Mouse (Mus musculus): ENCODE measurements around the gene 9930104L06Rik. TPM values are rescaled to one million over a fixed set of nuclear protein-coding genes. Genes with fewer than 3 reads are reported as not detected.

9930104L06Rik gene
- total RNA-seq, 2 experiments from 2014 or later = 7.8 to 10.9 TPM

- DNase-seq = peak; percentile 34 to 49
These were observed 22.2 kb downstream of the 9930104L06Rik start for GRCm38 (mm10) chr4:124959062-124959461.

GRCm38 (mm10) chr4:124960940-124961339, 24.1 kb downstream of the 9930104L06Rik start:
- no peak for DNase-seq

GRCm38 (mm10) chr4:124962576-124962975, 25.7 kb downstream of the 9930104L06Rik start:
- no peak for DNase-seq

GRCm38 (mm10) chr4:124964912-124965599, 28.2 kb downstream of the 9930104L06Rik start:
- no peak for DNase-seq

GRCm38 (mm10) chr4:124968711-124969110, 31.9 kb downstream of the 9930104L06Rik start:
- DNase-seq = no peak

- no peak for DNase-seq
These were observed 32.5 kb downstream of the 9930104L06Rik start for GRCm38 (mm10) chr4:124969219-124969848.

GRCm38 (mm10) chr4:124970194-124970593, 33.3 kb downstream of the 9930104L06Rik start:
- no peak for DNase-seq

- no peak for DNase-seq
These were observed 33.8 kb downstream of the 9930104L06Rik start for GRCm38 (mm10) chr4:124970677-124971076.

- DNase-seq = no peak
These were observed 34.2 kb downstream of the 9930104L06Rik start for GRCm38 (mm10) chr4:124971094-124971493.

- no peak for DNase-seq
These were observed 35.5 kb downstream of the 9930104L06Rik start for GRCm38 (mm10) chr4:124972316-124972715.

- DNase-seq = no peak
These were observed 36.4 kb downstream of the 9930104L06Rik start for GRCm38 (mm10) chr4:124973296-124973695.

- no peak for DNase-seq
These were observed 41.4 kb downstream of the 9930104L06Rik start for GRCm38 (mm10) chr4:124978201-124978600.

- no peak for DNase-seq
These were observed 47.2 kb downstream of the 9930104L06Rik start for GRCm38 (mm10) chr4:124983893-124984526.

- DNase-seq = peak; percentile 20 to 37
These were observed 48.2 kb downstream of the 9930104L06Rik start for GRCm38 (mm10) chr4:124984871-124985670.

GRCm38 (mm10) chr4:124985671-124986602, 49.1 kb downstream of the 9930104L06Rik start, which contains the start of gene Rspo1:
Rspo1 (plus strand) TSS chr4:124986430.
- peak; percentile 29 to 37 for DNase-seq

- DNase-seq = no peak
These were observed 50.2 kb downstream of the 9930104L06Rik start for GRCm38 (mm10) chr4:124986739-124987710.

- DNase-seq = no peak
These were observed 50.9 kb downstream of the 9930104L06Rik start for GRCm38 (mm10) chr4:124987711-124988097.

GRCm38 (mm10) chr4:124988382-124988781, 51.5 kb downstream of the 9930104L06Rik start:
- no peak for DNase-seq

- no peak for DNase-seq
These were observed 53.0 kb downstream of the 9930104L06Rik start for GRCm38 (mm10) chr4:124989787-124990253.

GRCm38 (mm10) chr4:124990325-124990724, 53.5 kb downstream of the 9930104L06Rik start:
- DNase-seq = no peak

Data from heart, adult 18-20 months (tissue).